Mouse (Mus musculus): ENCODE measurements around the gene Myb.

The Myb gene

GRCm38 (mm10) chr10:21076137-21076536 is 84.6 kb downstream of the Myb start:
- DNase-seq, result no peak

Measured in liver (tissue).